Mouse (Mus musculus): ENCODE data around the gene Mlycd. TPM values are rescaled to one million over a fixed set of nuclear protein-coding genes. Genes with fewer than 3 reads are reported as not detected.

The Mlycd gene
- polyA plus RNA-seq, 1 experiment = 23.1 TPM

DNA sequence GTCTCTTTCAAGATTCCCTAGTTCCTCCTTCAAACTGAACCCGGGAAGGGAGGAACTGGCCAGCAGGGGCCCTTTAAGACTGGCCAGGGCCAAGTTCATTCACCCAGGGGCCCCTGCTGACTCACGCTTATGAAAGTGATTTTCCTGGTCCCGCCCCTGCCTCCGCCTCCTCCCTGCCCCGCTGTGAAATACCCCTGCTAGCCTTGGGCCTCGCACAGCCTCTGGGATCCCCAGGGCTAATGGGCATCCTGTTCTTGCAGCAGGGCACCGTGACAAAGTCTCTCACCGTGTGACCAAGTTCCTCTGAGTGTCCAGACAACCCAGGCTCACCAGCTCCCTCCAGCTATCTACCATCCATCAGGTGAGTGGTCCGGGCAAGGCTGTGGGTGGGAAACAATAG lies 42.3 kb downstream of the Mlycd start:
- Histone ChIP-seq H3K4me2 (ENCODE audit: low read depth) (peak overlapping the region; percentile 79), H3K79me2 (ENCODE audit: control insufficient read depth, insufficient read depth) (peaks cover 21% of the 10 kb centered on the region), H3K27me3 (ENCODE audit: control insufficient read depth, insufficient read depth, insufficient read length) (no peaks in the 10 kb centered on the region), H3K4me3 (peak overlapping the region; percentile 69), H3K36me3 (ENCODE audit: control insufficient read depth, insufficient read depth) (peaks cover 5% of the 10 kb centered on the region), H3ac (ENCODE audit: control insufficient read depth, insufficient read length) (peak overlapping the region; percentile 34)
- TF ChIP-seq E2F4 (IDR thresholded peaks at IDR 0.05; ENCODE audit: insufficient read depth) = peak; percentile 10
- TF ChIP-seq MYOG (IDR thresholded peaks at IDR 0.05; ENCODE audit: control insufficient read depth in 1 of 3, insufficient read depth in 1 of 3, insufficient read length in 2 of 3, low read depth in 2 of 3) = no peak
- TF ChIP-seq POLR2AphosphoS2 (IDR thresholded peaks at IDR 0.05; ENCODE audit: insufficient read length, low read depth) = peak; percentile 98
- 0 out of 2 replicates have a peak, but pooled peaks have one; percentile 6 for TF ChIP-seq CEBPB (IDR thresholded peaks at IDR 0.05; ENCODE audit: insufficient read depth, poor library complexity, severe bottlenecking)
- TF ChIP-seq SRF (IDR thresholded peaks at IDR 0.05; ENCODE audit: control insufficient read depth, insufficient read length, low read depth) = no peak
- TF ChIP-seq POLR2A (IDR thresholded peaks at IDR 0.05; ENCODE audit: insufficient read length, low read depth) = peak; percentile 99
- no peak for TF ChIP-seq TCF3 (IDR thresholded peaks at IDR 0.05; ENCODE audit: insufficient read length, low read depth)
- no peak for TF ChIP-seq MAX (IDR thresholded peaks at IDR 0.05; ENCODE audit: low read depth)

GRCm38 (mm10) chr8:119437506-119437905 lies 42.8 kb downstream of the Mlycd start:
- H3K36me3 ChIP-seq (ENCODE audit: control insufficient read depth, insufficient read depth) = peaks cover 10% of the 10 kb centered on the region
- H3ac ChIP-seq (ENCODE audit: control insufficient read depth, insufficient read length) = peak overlapping the region; percentile 34
- H3K79me2 ChIP-seq (ENCODE audit: control insufficient read depth, insufficient read depth) = peaks cover 21% of the 10 kb centered on the region
- peak overlapping the region; percentile 69 for H3K4me3 ChIP-seq
- TF ChIP-seq E2F4 (IDR thresholded peaks at IDR 0.05; ENCODE audit: insufficient read depth) = no peak
- no peak for TF ChIP-seq REST (IDR thresholded peaks at IDR 0.05; ENCODE audit: insufficient read depth, insufficient read length)
- no peak for TF ChIP-seq MAX (IDR thresholded peaks at IDR 0.05; ENCODE audit: low read depth)
- TF ChIP-seq POLR2A (IDR thresholded peaks at IDR 0.05; ENCODE audit: insufficient read length, low read depth) = no peak
- no peak for TF ChIP-seq USF1 (IDR thresholded peaks at IDR 0.05; ENCODE audit: low read depth)
- no peak for TF ChIP-seq SRF (IDR thresholded peaks at IDR 0.05; ENCODE audit: control insufficient read depth, insufficient read length, low read depth)
- no peak for TF ChIP-seq MYOD1 (IDR thresholded peaks at IDR 0.05; ENCODE audit: control insufficient read depth in 1 of 3, insufficient read length in 2 of 3, low read depth in 2 of 3)
- TF ChIP-seq CEBPB (IDR thresholded peaks at IDR 0.05; ENCODE audit: insufficient read depth, poor library complexity, severe bottlenecking) = no peak
- no peak for TF ChIP-seq TCF12 (IDR thresholded peaks at IDR 0.05; ENCODE audit: insufficient read depth, poor library complexity, severe bottlenecking)
- no peaks in the 10 kb centered on the region for H3K27me3 ChIP-seq (ENCODE audit: control insufficient read depth, insufficient read depth, insufficient read length)
- H3K4me2 ChIP-seq (ENCODE audit: low read depth) = peak overlapping the region; percentile 79

DNA sequence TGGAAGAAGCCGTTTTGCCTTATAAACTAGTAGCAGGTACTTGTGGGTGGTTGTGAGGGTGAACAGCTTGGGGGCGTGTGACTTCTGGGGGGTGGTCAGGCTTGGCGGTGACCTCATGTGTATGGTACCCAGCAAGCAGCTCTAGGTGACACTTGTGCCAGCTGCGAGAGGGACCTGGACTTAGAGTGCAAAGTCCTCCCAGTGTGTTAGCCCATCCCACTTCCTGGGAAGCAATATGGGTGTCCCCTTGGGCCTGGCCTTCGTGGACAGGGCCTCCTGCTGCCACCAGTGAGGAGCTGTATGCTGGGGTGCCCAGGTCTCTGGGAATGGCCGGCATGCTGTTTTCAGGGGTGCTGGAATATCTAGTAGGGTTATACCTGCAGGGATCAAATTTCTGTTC lies 44.2 kb downstream of the Mlycd start:
- TF ChIP-seq SRF (IDR thresholded peaks at IDR 0.05; ENCODE audit: control insufficient read depth, insufficient read length, low read depth) (no peak), POLR2AphosphoS2 (IDR thresholded peaks at IDR 0.05; ENCODE audit: insufficient read length, low read depth) (no peak), TCF3 (IDR thresholded peaks at IDR 0.05; ENCODE audit: insufficient read length, low read depth) (no peak), MYOG (IDR thresholded peaks at IDR 0.05; ENCODE audit: control insufficient read depth in 1 of 3, insufficient read depth in 1 of 3, insufficient read length in 2 of 3, low read depth in 2 of 3) (peak in 1 of 3 experiments; percentile 12), TCF12 (IDR thresholded peaks at IDR 0.05; ENCODE audit: insufficient read depth, poor library complexity, severe bottlenecking) (no peak), REST (IDR thresholded peaks at IDR 0.05; ENCODE audit: insufficient read depth, insufficient read length) (no peak)
- Histone ChIP-seq H3K4me2 (ENCODE audit: low read depth) (peak overlapping the region; percentile 79), H3K36me3 (ENCODE audit: control insufficient read depth, insufficient read depth) (peaks cover 16% of the 10 kb centered on the region), H3K4me3 (peak overlapping the region; percentile 69), H3K27me3 (ENCODE audit: control insufficient read depth, insufficient read depth, insufficient read length) (no peaks in the 10 kb centered on the region), H3ac (ENCODE audit: control insufficient read depth, insufficient read length) (no peak overlapping the region), H3K79me2 (ENCODE audit: control insufficient read depth, insufficient read depth) (peaks cover 21% of the 10 kb centered on the region)

DNA sequence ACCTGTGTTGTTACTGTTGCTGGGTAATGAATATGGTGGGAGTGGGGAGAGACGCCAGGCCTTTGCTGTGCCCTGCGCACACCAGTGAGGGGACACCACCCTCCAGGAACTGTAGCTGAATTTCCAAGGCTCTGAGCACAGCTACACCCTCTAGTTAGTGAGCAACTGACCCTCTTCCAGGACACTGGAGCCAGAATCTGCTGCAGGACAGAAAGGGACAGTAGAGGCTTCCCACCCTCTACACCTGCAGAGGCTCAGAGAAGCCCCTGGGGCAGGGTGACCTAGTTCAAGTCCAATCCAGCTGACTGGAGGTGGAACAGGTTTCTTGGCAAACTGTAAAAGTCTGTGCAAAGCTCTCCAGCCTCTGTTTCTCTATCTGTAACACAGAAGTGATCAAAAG lies 44.7 kb downstream of the Mlycd start:
- peak overlapping the region; percentile 69 for H3K4me3 ChIP-seq
- H3K79me2 ChIP-seq (ENCODE audit: control insufficient read depth, insufficient read depth) = peaks cover 21% of the 10 kb centered on the region
- H3K4me2 ChIP-seq (ENCODE audit: low read depth) = peak overlapping the region; percentile 79
- H3K27me3 ChIP-seq (ENCODE audit: control insufficient read depth, insufficient read depth, insufficient read length) = no peaks in the 10 kb centered on the region
- H3ac ChIP-seq (ENCODE audit: control insufficient read depth, insufficient read length) = no peak overlapping the region
- H3K36me3 ChIP-seq (ENCODE audit: control insufficient read depth, insufficient read depth) = peaks cover 16% of the 10 kb centered on the region
- no peak for TF ChIP-seq USF1 (IDR thresholded peaks at IDR 0.05; ENCODE audit: low read depth)
- TF ChIP-seq MAX (IDR thresholded peaks at IDR 0.05; ENCODE audit: low read depth) = no peak
- no peak for TF ChIP-seq CEBPB (IDR thresholded peaks at IDR 0.05; ENCODE audit: insufficient read depth, poor library complexity, severe bottlenecking)
- no peak for TF ChIP-seq E2F4 (IDR thresholded peaks at IDR 0.05; ENCODE audit: insufficient read depth)
- TF ChIP-seq TCF3 (IDR thresholded peaks at IDR 0.05; ENCODE audit: insufficient read length, low read depth) = no peak
- no peak for TF ChIP-seq TCF12 (IDR thresholded peaks at IDR 0.05; ENCODE audit: insufficient read depth, poor library complexity, severe bottlenecking)
- TF ChIP-seq POLR2AphosphoS2 (IDR thresholded peaks at IDR 0.05; ENCODE audit: insufficient read length, low read depth) = no peak
- no peak for TF ChIP-seq REST (IDR thresholded peaks at IDR 0.05; ENCODE audit: insufficient read depth, insufficient read length)
- TF ChIP-seq MYOD1 (IDR thresholded peaks at IDR 0.05; ENCODE audit: control insufficient read depth in 1 of 3, insufficient read length in 2 of 3, low read depth in 2 of 3) = no peak
- no peak for TF ChIP-seq POLR2A (IDR thresholded peaks at IDR 0.05; ENCODE audit: insufficient read length, low read depth)
- TF ChIP-seq MYOG (IDR thresholded peaks at IDR 0.05; ENCODE audit: control insufficient read depth in 1 of 3, insufficient read depth in 1 of 3, insufficient read length in 2 of 3, low read depth in 2 of 3) = no peak
- no peak for TF ChIP-seq SRF (IDR thresholded peaks at IDR 0.05; ENCODE audit: control insufficient read depth, insufficient read length, low read depth)

- no peak overlapping the region for H3K4me3 ChIP-seq
- H3K4me2 ChIP-seq (ENCODE audit: low read depth) = peak overlapping the region; percentile 79
- no peak overlapping the region for H3ac ChIP-seq (ENCODE audit: control insufficient read depth, insufficient read length)
- H3K36me3 ChIP-seq (ENCODE audit: control insufficient read depth, insufficient read depth) = peaks cover 16% of the 10 kb centered on the region
- TF ChIP-seq CEBPB (IDR thresholded peaks at IDR 0.05; ENCODE audit: insufficient read depth, poor library complexity, severe bottlenecking) = no peak
- TF ChIP-seq TCF3 (IDR thresholded peaks at IDR 0.05; ENCODE audit: insufficient read length, low read depth) = peak; percentile 85
- TF ChIP-seq POLR2A (IDR thresholded peaks at IDR 0.05; ENCODE audit: insufficient read length, low read depth) = peak; percentile 32
- TF ChIP-seq E2F4 (IDR thresholded peaks at IDR 0.05; ENCODE audit: insufficient read depth) = no peak
- TF ChIP-seq MYOD1 (IDR thresholded peaks at IDR 0.05; ENCODE audit: control insufficient read depth in 1 of 3, insufficient read length in 2 of 3, low read depth in 2 of 3) = peak; percentile 88 to 99 (median 99)
- TF ChIP-seq TCF12 (IDR thresholded peaks at IDR 0.05; ENCODE audit: insufficient read depth, poor library complexity, severe bottlenecking) = no peak
- TF ChIP-seq SRF (IDR thresholded peaks at IDR 0.05; ENCODE audit: control insufficient read depth, insufficient read length, low read depth) = peak; percentile 76
- no peak for TF ChIP-seq USF1 (IDR thresholded peaks at IDR 0.05; ENCODE audit: low read depth)
- TF ChIP-seq MYOG (IDR thresholded peaks at IDR 0.05; ENCODE audit: control insufficient read depth in 1 of 3, insufficient read depth in 1 of 3, insufficient read length in 2 of 3, low read depth in 2 of 3) = peak; percentile 50 to 98 (median 97)
- TF ChIP-seq MAX (IDR thresholded peaks at IDR 0.05; ENCODE audit: low read depth) = no peak
- TF ChIP-seq POLR2AphosphoS2 (IDR thresholded peaks at IDR 0.05; ENCODE audit: insufficient read length, low read depth) = no peak
- TF ChIP-seq REST (IDR thresholded peaks at IDR 0.05; ENCODE audit: insufficient read depth, insufficient read length) = no peak
- H3K79me2 ChIP-seq (ENCODE audit: control insufficient read depth, insufficient read depth) = peaks cover 21% of the 10 kb centered on the region
- no peaks in the 10 kb centered on the region for H3K27me3 ChIP-seq (ENCODE audit: control insufficient read depth, insufficient read depth, insufficient read length)
Observed at GRCm38 (mm10) chr8:119439893-119440249, 45.2 kb downstream of the Mlycd start.

All from myocyte (in vitro differentiated cells).